Mouse (Mus musculus) monocyte, adult 2 months (primary cell): Measurements from ENCODE around the gene Manbal.
"Not testable (repeated sequence)": the region's sequence is repeated elsewhere in the genome, so short reads cannot be mapped to it uniquely, and the experiment has no call there.

Experiments used
- DNase-seq, 2 experiments: peaks; one replicate each; pipeline ENCODE4 v3.0.0; 2022; ENCODE audit warnings: low spot score in 2 of 2, low read depth in 1 of 2

The Manbal gene

DNA sequence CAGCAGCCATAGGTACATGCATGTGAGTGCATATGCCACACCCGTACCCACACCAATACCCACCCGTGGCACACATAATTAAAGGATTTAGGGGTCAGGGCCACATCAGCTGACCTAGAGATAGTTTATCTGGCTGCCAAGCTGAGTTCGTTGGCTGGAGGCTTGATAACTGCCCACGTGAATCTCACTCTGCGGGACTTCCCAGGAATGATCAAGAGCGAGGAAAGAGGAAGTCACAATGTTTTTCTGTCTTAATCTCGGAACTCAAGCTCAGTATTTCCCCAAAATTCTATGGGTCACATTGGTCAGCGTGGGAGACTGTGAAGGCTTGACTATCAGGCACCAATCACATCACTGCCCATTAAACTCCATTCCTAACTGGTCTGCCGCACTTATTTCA lies 632 bp upstream of the Manbal start:
- peak; percentile 19 to 49 for DNase-seq

DNA sequence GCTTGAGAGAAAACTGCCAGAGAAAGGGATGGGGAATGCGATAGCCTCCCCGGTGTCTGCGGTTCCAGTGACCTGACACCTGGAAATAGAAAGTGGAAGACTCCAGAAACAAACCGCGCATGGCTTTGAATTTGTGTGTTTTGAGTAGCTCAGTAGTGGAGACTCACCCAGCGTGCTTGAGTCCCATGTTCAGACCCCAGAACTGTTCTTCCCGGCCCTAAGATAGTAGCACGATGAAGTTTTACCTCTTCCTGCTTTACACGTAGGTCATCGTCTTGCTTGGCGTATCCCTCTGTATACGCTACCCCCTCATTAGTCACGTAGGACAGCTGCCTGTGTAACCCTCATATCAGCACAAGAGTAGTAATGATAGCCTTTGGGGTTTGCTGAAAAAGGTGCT lies 597 bp downstream of the Manbal start:
- DNase-seq = no peak

DNA sequence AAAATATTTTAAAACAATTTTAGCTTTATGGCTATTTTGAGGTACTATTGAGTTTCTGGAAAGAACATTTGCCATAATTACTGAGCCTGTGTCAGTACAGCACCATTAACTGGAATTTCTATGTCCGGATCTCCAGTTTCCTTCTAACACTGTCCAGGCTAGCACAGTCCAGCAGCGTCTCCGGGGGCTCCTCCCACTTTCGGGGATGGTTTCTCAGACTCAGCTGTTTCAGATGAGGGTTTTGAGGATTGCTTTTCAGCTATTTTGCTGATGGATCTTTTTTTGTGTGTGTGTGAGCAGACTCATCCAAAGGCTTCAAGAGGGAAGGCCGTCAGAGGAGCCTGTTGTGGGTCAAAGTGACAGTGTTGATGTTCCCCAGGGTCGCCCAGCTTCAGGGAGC lies 4.3 kb downstream of the Manbal start:
- no peak for DNase-seq

DNA sequence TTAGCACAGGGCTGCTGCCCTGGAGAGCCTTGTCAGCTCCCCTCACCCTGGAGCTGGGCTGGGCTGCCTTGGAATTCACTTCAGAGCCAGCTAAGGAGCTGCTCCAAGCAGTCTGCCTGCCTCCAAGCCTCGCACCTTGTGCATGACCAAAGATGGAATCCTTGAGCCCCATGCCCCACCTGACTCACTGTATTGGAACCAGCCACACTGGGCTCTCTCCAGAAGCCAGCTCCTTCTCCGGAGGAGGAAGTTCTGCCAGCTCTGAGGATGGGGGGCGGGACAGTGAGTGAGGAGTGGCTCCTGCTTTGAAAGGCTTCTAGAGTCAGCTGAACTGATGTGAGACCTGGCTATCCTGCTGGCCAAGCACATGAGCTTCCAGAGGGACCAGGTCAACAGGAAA lies 6.3 kb downstream of the Manbal start:
- DNase-seq = no peak

DNA sequence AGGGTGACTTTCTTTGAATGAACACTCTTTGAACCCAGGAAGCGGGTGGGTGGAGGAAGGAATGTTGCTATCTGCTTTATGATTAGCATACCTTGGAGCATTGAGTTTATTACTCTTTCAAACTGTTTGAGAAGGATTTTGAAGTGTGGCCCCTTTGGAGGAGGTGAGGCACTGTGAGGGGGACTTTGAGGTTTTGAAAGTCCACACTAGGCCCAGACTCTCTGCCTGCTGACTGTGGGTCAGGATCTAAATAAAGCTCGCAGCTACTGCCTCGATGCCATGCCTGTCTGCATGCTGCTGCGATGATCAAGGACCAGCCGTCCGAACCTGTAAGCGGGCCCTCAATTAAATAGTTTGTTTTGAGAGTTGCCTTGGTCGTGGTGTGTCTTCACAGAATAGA lies 7.7 kb downstream of the Manbal start:
- no peak for DNase-seq

DNA sequence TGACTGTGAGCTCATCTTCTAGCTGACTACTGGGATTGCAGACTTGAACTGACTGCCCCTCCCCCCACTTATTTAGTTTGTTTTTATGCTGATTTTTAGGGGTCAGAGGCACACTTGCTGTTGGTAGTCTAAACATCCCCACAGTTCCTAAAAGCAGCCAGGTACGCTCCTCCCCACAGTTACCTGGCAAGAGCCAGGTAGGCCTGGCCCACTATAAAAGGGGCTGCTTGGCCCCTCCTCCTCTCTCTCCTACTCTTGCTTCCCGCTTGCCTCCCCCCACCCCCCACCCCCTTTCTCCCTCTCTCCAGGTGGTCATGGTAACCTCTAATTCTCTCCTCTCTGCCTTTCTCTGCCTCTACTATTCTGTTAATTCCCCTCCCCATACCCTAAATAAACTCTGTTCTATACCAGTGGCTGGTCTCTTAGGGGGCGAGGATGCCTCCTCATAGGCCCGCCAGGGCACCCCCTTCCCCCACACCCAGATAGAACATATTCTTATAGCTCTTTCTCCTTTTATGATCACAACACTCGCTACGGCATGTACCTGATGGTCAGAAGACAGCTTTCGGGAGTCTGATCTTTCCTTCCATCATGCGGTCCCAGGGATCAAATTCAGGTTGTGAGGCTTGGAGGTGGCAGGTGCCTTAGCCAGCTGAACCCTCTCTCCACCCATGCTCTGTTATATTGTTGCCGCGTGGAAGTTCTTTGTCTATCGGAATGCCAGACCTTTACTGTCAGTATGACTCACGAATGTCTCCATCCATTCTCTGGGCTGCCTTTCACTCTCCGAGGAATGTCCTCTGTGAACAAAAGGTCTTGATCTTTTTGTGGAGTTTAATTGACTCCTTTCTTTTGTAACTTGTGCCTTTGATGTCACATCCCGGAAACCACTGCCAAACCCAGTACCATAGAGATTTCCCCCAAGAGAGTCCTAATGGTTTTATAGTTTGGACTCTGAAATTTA lies 8.7 kb downstream of the Manbal start:
- no peak for DNase-seq

DNA sequence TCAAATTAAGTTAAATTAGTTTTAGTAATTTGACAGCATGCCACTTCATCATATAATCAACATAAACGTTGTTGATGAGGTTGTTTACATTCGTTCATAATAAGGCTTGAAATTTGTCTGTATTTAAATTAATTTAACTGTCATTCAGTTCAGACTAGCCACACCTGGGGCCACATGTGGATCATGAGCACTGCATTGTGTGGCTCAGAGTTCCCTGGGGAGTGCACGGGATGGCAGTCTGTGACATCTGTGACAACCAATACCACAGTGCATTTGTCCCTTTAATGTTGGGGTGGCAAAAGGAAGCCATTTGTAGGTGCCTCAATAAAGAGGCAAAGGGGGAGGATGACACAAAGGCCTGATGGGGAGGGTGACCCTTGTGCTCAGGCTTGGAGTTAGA lies 9.6 kb downstream of the Manbal start:
- DNase-seq = no peak

DNA sequence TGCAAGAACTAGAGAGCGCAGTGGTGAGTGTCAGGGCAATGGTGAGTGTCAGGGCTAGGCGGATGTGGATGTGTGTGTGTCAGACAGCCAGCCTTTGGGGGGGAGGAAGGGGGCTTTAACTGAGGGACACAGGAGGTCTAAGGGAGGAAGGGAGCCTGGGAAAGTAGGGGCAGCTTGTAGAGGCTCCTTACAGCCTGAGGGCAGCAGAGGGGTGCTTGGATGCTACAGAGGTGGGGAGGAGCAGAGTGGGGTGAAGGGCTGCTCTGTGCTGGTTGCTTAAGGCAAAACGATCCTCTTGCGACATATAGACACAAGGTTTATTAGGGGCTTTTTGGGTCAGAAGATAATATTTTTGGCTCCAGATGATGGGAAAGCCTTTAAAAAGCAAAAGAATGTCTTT lies 17.4 kb downstream of the Manbal start:
- DNase-seq = no peak

DNA sequence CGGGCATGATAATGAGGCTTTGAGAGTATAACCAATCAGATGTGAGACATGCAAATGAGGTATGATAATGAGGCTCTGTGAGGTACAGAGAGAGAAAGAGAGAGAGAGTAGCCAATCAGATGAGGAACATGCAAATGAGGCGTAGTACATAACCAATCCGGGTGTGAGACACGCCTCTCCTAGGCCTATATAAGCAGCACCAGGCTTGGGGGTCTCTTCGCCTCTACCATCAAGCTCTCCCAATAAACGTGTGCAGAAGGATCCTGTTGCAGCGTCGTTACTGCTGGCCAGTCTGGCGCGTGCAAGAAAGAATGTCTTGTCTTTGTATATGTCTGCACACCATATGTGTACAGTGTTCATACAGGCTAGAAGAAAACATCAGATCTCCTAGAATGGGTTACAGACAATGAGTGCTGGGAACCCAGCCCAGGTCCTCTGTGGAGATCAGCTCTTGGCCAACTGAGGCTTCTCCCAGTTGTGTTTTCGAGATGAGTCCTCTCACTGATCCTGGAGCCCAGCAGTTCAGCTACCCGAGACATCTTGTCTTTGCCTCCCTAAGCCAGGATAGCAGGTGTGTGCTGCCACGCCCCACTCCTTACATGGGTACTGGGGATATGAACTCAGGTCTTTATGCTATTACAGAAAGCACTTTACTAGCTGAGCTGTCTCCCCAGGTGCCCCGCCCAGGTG lies 21.7 kb downstream of the Manbal start:
- not testable (repeated sequence) for DNase-seq

DNA sequence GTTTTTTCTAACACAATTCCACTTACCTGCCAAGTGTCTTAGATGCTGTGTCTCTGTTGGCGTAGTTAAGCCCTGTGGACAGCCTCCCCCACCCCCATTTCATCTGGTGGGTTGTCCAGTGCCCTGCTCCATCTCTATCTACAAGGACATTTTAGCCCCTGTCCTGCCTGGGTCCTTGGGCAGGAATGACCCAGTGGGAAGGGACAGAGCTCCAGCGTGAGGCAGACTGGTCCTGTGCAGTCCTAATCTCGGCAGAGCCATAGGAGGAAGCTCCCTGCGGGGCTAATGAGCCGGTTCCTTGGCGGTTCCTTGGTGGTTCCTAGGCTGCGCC lies 22.2 kb downstream of the Manbal start:
- no peak for DNase-seq

DNA sequence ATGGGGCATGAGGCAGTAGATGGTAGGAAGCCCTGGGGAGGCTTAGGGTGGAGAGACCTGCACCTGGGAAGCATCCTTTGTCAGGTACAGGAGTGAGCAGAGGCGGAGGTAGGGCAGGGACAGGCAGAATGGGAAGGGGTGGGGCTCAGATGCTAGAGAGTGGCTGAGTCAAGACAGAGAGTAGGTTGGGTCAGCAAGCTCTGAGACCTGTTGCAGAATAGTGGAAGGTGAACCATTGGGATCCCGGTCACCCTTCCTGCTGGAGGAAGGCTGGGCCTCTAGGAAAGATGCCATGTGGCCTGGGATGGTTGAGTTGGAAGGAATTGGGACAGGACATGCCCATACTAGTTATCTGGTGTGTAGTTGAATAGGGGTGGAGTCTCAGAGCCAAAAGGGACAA lies 24.9 kb downstream of the Manbal start:
- no peak for DNase-seq

DNA sequence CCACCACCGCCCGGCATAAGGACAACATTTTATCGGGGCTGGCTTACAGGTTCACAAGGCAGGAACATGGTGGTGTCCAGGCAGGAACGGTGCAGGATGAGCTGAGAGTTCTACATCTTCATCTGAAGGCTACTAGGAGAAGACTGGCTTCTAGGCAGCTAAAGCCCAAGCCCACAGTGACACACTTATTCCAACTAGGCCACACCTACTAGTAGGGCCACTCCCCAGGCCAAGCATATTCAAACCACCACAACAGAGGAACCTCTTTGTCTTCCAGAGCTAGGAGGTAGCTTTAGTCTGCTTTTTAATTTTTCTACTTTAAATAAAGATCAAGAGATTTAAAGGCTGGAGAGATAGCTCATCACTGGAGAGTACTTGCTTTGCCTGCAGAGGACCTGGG lies 26.2 kb downstream of the Manbal start:
- no peak for DNase-seq

DNA sequence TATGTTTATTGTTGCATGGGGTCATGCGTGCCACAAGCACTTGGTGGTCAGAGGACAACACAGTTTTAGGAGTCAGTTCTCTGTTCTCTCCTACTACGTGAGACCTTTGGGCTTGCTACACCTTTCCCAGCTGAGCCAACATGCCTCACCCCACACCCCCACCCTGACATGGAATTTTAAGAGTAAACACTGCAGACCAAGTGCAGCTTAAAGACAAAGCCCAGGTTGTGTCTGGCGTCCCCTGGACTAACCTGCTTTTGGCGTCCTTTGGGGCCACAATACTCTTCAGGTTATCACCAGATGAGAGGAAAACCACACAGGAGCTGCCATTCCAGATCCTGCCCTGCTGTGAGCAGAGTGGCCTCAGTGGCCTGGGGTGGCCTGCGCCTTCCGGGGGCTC lies 27.5 kb downstream of the Manbal start:
- no peak for DNase-seq

DNA sequence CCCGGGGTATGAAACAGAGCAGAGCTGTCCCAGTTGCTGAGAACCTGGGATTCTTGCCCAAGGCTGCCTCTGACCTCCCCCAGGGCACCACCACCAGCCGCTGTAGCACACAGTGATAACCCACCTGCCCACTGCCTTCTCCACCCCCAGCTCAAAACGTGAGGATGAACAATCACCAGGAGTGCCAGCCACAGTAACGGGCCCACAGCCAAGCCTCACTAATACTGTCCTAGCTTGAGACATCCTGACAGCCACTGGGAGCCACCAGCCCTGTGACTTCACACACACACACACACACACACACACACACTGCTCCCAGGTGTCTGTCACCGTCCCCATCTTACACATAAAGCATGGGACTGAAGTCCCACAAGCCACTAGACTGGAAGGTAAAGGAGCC lies 28.0 kb downstream of the Manbal start:
- DNase-seq = no peak

DNA sequence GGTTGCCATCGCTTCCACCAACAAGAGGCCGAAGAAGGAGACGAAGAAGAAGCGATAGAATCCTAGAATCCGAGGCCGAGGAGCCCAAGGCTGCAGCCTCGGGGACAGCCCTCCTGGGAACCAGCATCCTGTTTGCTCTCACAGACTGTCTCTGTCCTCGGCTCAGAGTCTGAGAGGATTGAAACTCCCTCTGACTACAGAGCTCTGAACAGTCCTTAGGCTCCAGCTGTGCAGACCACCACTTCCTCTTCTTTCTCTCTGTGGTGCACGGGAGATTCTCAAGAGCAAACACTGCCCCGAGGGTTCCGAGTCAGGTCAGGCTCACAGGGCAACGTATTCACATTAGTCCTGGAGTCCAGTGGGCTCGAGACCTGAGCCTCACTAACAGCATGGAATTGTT lies 28.6 kb downstream of the Manbal start:
- no peak for DNase-seq

DNA sequence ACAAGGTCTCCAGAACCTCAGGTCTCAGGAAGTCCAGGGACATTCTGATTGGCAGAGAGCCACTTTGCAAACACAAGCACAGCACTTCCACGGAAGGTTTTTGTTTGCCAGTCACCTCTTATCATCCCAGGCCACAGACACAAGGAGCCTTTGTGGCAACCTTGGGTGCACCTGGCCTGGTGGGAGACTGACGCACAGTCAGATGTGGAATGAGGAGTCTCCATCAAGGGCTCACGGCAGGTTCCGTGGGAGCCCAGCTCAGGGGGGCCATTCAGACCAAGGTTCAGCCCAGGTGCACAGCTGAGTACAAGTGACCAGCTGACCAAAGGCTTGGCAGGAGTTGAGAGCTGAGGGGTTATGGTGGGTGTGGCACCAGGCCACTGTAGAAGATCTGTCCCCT lies 30.0 kb downstream of the Manbal start:
- DNase-seq = no peak

DNA sequence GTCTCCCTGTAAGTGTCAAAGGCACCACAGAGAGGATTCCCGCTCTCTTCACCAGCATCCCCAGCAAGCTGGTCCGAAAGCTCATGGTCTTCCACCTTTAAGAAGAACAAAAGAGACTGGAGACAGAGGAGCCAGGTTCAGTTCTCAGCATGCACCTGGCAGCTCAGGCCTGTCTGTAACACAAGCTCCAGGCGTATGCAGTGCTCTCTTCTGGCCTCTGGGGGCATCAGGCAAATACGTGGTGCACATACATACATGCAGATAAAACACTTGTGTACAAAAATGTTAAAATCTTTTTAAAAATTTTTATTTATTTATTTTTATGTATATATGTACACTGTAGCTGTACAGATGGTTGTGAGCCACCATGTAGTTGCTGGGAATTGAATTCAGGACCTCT lies 31.1 kb downstream of the Manbal start:
- DNase-seq = no peak

DNA sequence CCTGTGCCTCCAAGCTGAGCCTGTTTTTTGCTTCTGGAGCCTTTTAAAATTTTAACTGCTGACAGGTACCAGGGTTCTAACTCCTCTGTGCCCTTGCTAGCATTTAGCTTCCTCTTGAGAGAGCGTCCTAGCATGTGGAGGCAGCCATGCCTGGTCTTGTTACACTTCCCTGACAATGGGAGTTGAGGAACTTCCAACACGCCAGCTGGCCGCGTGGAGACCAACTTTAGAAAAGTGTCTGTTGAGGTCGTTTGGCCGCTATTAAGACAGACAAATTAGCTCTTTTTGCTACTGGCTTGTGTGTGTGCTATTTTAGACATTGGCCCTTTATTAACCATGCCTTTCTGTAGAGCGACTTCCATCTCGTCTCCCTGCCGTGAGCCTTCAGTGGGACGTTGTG lies 32.4 kb downstream of the Manbal start:
- DNase-seq = no peak

DNA sequence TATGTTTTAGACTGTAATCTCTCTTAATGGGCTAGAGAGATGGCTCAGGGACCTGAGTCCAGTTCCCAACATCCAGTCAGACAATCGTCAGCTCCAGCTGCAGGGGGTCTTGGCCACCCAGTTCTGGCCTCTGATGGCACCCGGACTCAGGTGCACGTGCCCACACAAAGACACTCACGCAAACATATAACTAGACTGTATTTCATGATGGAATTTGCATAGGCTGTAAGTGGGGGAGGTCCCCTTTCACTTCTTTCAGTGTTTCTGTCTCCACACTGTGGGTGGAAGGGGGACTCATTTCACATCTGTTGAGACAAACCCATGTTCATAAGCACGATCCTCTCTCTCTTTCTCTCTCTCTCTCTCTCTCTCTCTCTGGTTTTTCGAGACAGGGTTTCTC lies 33.1 kb downstream of the Manbal start:
- no peak for DNase-seq

DNA sequence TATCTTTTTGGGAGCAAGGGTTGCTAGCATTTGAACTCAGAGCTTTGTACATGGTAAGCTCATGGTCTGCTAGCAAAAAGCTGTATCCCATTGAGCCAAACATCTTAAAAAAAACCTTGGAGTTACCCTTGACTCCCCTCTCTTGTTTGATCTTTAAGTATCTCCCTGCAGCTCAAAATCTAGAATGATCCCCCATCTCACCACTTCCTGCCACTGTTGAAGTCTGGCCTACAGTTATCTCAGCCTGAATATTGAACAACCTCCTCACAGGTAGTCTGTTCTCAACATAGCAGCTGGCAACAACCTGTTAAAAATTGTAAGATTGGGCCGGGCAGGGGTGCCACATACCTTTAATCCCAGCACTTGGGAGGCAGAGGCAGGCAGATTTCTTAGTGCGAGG lies 33.9 kb downstream of the Manbal start:
- DNase-seq = no peak

DNA sequence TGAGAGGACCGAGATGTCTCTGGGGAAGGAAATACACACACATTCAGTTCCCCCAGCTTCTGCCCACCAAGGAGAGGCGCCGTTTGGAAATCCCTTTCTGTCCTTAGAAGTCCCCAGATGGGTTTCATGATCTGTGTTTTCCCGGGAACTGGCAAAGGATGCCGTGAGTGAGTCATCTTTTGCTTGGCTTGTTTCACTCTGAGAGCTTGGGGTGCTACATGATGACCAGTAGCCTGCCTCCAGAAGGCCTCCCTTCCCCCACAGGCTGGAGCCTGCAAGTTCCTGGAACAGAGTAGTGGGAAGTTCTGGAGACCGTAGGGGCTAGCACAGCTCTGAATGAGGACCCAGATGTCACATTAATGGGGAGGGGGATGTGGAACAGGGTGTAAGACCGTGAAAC lies 40.2 kb downstream of the Manbal start:
- no peak for DNase-seq

DNA sequence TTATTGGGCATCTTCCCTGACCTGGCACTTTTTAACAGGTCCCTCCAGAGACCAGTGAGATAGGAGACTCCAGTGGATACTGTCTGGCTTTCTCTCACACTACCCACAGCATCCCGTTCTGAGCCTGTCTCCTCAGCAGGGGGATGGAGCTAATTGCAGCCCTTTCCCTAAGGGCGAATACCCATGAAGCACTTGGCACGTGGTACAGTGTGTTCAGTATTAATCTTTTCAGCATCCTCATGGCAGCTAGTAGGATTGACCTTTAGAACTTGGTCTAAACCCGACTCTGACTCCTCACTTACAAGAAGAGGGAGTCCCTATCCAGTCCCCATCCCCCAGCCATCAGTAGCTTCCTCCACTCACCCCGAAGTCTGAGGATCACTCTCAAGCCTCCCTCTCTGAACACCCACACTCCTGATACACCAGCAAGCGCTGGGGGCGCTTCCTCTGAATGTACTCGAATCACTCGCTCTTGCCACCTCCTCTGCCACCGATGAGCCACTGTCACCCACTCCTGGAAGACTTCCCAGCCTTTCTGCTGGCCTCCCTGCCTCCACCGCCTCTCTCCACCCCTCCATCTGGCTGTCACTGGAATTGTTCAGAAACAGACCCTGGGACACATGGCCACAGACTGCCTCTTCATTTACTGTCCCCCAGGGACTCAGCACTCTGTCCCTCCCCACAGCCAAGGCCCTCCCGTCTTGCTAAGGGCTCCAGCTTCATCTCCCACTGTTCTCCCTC lies 42.6 kb downstream of the Manbal start:
- DNase-seq = no peak
